Mouse (Mus musculus) inflammation-experienced regulatory T-cells, adult 6 months (primary cell): Measurements from ENCODE around the gene Adra1b. TPM values are rescaled to one million over a fixed set of nuclear protein-coding genes. Genes with fewer than 3 reads are reported as not detected.

ENCODE experiments used
- ATAC-seq: one replicate; pipeline ENCODE4 v1.8.0; 2017
- polyA plus RNA-seq, 3 experiments: library from polyadenylated mRNA; unstranded; fragments of 100-300 nt; shearing (Covaris generic); gene quantifications; one replicate each; pipeline ENCODE4 v1.2.1; 2017

Adra1b gene
- polyA plus RNA-seq, 3 experiments from 2014 or later, result not detected

GRCm38 (mm10) chr11:43817368-43817923 is 83.6 kb downstream of the Adra1b start:
- no peak for ATAC-seq

- no peak for ATAC-seq
These were observed 88.5 kb downstream of the Adra1b start for GRCm38 (mm10) chr11:43812535-43812934.

GRCm38 (mm10) chr11:43807732-43808131 is 93.3 kb downstream of the Adra1b start:
- ATAC-seq, result no peak

- no peak for ATAC-seq
These were observed 105.0 kb downstream of the Adra1b start for GRCm38 (mm10) chr11:43795992-43796391.

GRCm38 (mm10) chr11:43790446-43790845 is 110.6 kb downstream of the Adra1b start:
- ATAC-seq, result no peak

- ATAC-seq, result no peak
These were observed 117.2 kb downstream of the Adra1b start for GRCm38 (mm10) chr11:43783772-43784171.

GRCm38 (mm10) chr11:43783106-43783505 is 117.9 kb downstream of the Adra1b start:
- ATAC-seq, result no peak

GRCm38 (mm10) chr11:43779551-43779950 is 121.5 kb downstream of the Adra1b start:
- no peak for ATAC-seq

- no peak for ATAC-seq
These were observed 124.7 kb downstream of the Adra1b start for GRCm38 (mm10) chr11:43776324-43776694.

- no peak for ATAC-seq
These were observed 125.3 kb downstream of the Adra1b start for GRCm38 (mm10) chr11:43775469-43776323.

- ATAC-seq, result no peak
These were observed 127.3 kb downstream of the Adra1b start for GRCm38 (mm10) chr11:43773725-43774124.

GRCm38 (mm10) chr11:43770110-43770509 is 130.9 kb downstream of the Adra1b start:
- no peak for ATAC-seq

- no peak for ATAC-seq
These were observed 133.3 kb downstream of the Adra1b start for GRCm38 (mm10) chr11:43767749-43768148.

GRCm38 (mm10) chr11:43766922-43767648 is 133.9 kb downstream of the Adra1b start:
- peak; percentile 83 for ATAC-seq

- no peak for ATAC-seq
These were observed 142.6 kb downstream of the Adra1b start for GRCm38 (mm10) chr11:43758436-43758835.

GRCm38 (mm10) chr11:43755411-43755810 is 145.6 kb downstream of the Adra1b start:
- ATAC-seq, result no peak

- no peak for ATAC-seq
These were observed 146.4 kb downstream of the Adra1b start for GRCm38 (mm10) chr11:43754568-43754967.

- ATAC-seq, result no peak
These were observed 149.5 kb downstream of the Adra1b start for GRCm38 (mm10) chr11:43751542-43751941.

- peak; percentile 99 for ATAC-seq
These were observed 153.5 kb downstream of the Adra1b start, which contains the start of gene Ttc1 for GRCm38 (mm10) chr11:43747233-43748226. Gene Ttc1 (minus strand): TSS chr11:43748008.

- ATAC-seq, result peak; percentile 73
These were observed 172.2 kb downstream of the Adra1b start for GRCm38 (mm10) chr11:43728737-43729301.

GRCm38 (mm10) chr11:43727796-43728195 is 173.2 kb downstream of the Adra1b start:
- no peak for ATAC-seq
